Mouse (Mus musculus): ENCODE data around the gene Ddx28.

DNA sequence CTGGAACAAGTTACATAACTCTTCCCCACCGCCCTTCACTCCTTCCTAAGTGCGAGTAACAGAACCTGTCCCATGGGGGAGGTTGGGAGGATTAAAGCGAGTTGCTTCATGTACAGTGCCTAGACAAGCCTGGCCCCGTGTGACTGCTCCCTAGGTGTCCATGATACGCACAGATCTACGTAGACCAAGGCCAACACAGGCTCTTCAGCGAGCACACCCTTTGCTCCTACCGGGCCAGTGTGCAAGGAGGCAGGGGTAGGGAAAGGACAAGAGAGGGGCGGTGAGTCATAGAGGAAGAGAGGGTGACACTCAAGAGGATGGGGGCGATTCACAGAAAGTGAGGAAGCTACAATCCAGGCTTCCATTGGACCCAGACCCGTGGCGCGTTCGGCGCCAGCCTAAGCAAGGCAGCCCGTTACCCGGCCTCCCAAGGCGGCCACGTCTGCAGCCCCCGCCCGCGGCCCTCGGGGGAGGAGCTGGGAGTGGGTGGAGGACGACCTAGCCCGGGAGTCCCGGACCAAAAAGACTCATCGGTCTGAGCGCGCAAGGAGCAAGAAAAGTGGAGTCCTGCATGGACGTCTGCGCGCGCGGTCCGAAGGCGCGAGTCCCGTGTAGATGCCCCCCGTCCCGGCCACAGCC lies 46.3 kb downstream of the Ddx28 start:
- TF ChIP-seq CTCF (IDR thresholded peaks at IDR 0.05; ENCODE audit: low read depth, low read length): no peak
- no peak for TF ChIP-seq GATA2 (IDR thresholded peaks at IDR 0.05; ENCODE audit: borderline replicate concordance, low read depth, low read length)

Data from G1E (cell line).